Mouse (Mus musculus): ENCODE measurements around the gene Vmn2r82.
"Not testable (repeated sequence)": the region's sequence is repeated elsewhere in the genome, so short reads cannot be mapped to it uniquely, and the experiment has no call there.

- TF ChIP-seq CTCF (IDR thresholded peaks at IDR 0.05); POLR2A (IDR thresholded peaks at IDR 0.05; ENCODE audit: insufficient read depth, low read depth, low read length): not testable (repeated sequence)
These were observed 34.1 kb upstream of the Vmn2r82 start for GRCm38 (mm10) chr10:79322033-79322736.
